Comparison of ENCODE assay signal across 9 mouse cellular contexts in the genomic region with DNA sequence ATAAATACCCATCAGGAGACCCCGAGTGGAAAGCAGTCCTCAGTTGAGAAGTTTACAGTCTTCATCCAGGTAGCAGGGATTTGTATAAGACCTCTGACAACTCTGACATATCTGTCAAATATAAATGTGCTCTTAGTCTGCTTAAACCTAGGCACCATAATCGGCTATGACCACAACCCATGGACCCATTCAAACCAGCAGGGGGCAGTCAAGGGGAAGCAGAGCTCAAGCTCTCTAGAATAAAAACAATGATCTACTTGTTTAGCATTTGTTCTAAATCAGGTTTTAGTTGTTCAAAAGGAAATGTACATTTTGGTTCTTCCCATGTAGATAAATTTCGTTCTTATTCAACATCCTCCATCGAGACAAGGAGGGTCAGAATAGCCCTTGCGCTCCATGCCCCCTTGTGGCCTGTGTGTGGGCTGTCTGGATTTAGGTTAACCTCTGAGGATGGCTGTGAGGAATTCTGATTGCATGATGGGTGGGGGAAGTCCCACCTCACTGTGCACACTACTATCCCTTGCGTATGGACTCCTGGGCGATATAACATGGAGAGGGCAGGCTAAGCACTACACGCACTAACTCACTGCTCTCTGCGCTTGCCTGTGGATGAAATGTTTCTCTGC. TPM values are rescaled to one million over a fixed set of nuclear protein-coding genes. Genes with fewer than 3 reads are reported as not detected.
DNase-seq lines count a peak whose midpoint lies in the region; ATAC-seq and TF ChIP-seq lines count a peak whose summit lies in the region.
"Had no signal": no experiment of that assay in that cellular context is flagged by ENCODE, and none has a peak within 500 bp of the region (broad histone marks: within the 10 kb centered on the region; RNA-seq: fewer than 3 reads in every experiment).

No protein-coding gene starts in this region.

- no peak overlapping the region for H3K4me2 ChIP-seq in hindbrain, postnatal 0 days (ENCODE audit: low read depth, low read length)
- no peak overlapping the region for H3K4me2 ChIP-seq in hindbrain, embryonic 13.5 days
- H3K4me2 ChIP-seq in lung, postnatal 0 days (replicated peaks; ENCODE audit: low read depth, low read length): no peak overlapping the region
- H3K4me2 ChIP-seq: limb, embryonic 15.5 days had no signal

- CTCF ChIA-PET in Patski (lab: Charles Lee): interaction anchor here (3.8 kb wide), 1 partner anchor 12 kb away, joined by 19 read pairs; no protein-coding TSS in a partner anchor

- H3K27ac ChIP-seq in hindbrain, postnatal 0 days: no peak overlapping the region
- H3K27ac ChIP-seq in hindbrain, embryonic 13.5 days: no peak overlapping the region
- no peak overlapping the region for H3K27ac ChIP-seq in lung, postnatal 0 days (ENCODE audit: low read length)
- H3K27ac ChIP-seq: limb, embryonic 15.5 days had no signal

- H3K36me3 ChIP-seq in hindbrain, postnatal 0 days (ENCODE audit: insufficient read depth, low read length): peaks cover 11% of the 10 kb centered on the region; the same call in 1 of the 2 replicates
- H3K36me3 ChIP-seq in hindbrain, embryonic 13.5 days: peaks cover 24% of the 10 kb centered on the region
- H3K36me3 ChIP-seq in lung, postnatal 0 days (ENCODE audit: insufficient read depth, low read length): peaks cover 10% of the 10 kb centered on the region; the same call in 1 of the 2 replicates

- no peaks in the 10 kb centered on the region for H3K9me3 ChIP-seq in hindbrain, postnatal 0 days (ENCODE audit: low read length)
- H3K9me3 ChIP-seq in hindbrain, embryonic 13.5 days: no peaks in the 10 kb centered on the region
- no peaks in the 10 kb centered on the region for H3K9me3 ChIP-seq in lung, postnatal 0 days (ENCODE audit: low read length)
- H3K9me3 ChIP-seq: limb, embryonic 15.5 days had no signal

- no peaks in the 10 kb centered on the region for H3K4me1 ChIP-seq in hindbrain, postnatal 0 days (ENCODE audit: insufficient read depth, low read length)
- no peaks in the 10 kb centered on the region for H3K4me1 ChIP-seq in hindbrain, embryonic 13.5 days (replicated peaks)
- no peaks in the 10 kb centered on the region for H3K4me1 ChIP-seq in lung, postnatal 0 days (ENCODE audit: insufficient read depth, low read depth, low read length)
- H3K4me1 ChIP-seq: limb, embryonic 15.5 days had no signal

- no peaks in the 10 kb centered on the region for H3K27me3 ChIP-seq in hindbrain, postnatal 0 days (ENCODE audit: insufficient read depth, low read length)
- no peaks in the 10 kb centered on the region for H3K27me3 ChIP-seq in hindbrain, embryonic 13.5 days
- no peaks in the 10 kb centered on the region for H3K27me3 ChIP-seq in Patski
- no peaks in the 10 kb centered on the region for H3K27me3 ChIP-seq in lung, postnatal 0 days (replicated peaks; ENCODE audit: insufficient read depth, low read length)
- H3K27me3 ChIP-seq: limb, embryonic 15.5 days had no signal

- H3K4me3 ChIP-seq in hindbrain, postnatal 0 days (ENCODE audit: low read length): no peak overlapping the region
- H3K4me3 ChIP-seq in hindbrain, embryonic 13.5 days: no peak overlapping the region
- no peak overlapping the region for H3K4me3 ChIP-seq in lung, postnatal 0 days (ENCODE audit: low read depth, low read length)
- H3K4me3 ChIP-seq: erythroblast, embryonic 14.5 days; limb, embryonic 15.5 days had no signal

- POLR2A ChIA-PET in Patski (lab: Charles Lee): no interaction called here

- no peak overlapping the region for H3K9ac ChIP-seq in hindbrain, postnatal 0 days (replicated peaks; ENCODE audit: low read length)
- H3K9ac ChIP-seq in hindbrain, embryonic 13.5 days: no peak overlapping the region
- no peak overlapping the region for H3K9ac ChIP-seq in lung, postnatal 0 days (replicated peaks; ENCODE audit: low read depth)
- H3K9ac ChIP-seq: limb, embryonic 15.5 days had no signal

- in situ Hi-C loops in Patski (cut with MboI; ENCODE audit: low pct_unique_long_range_greater_than_20kb): no loop called here

- TF ChIP-seq EP300 in lung, postnatal 0 days (IDR thresholded peaks at IDR 0.05): no peak

- DNase-seq in hindbrain, postnatal 0 days (ENCODE audit: low spot score): no peak
- no peak for DNase-seq in Patski (ENCODE audit: low read depth, low spot score)
- DNase-seq in lung, postnatal 0 days (ENCODE audit: low spot score): peak; percentile 29
- DNase-seq in thymus, postnatal 4 days: peak; percentile 75

- ATAC-seq in hindbrain, postnatal 0 days: no peak
- ATAC-seq in hindbrain, embryonic 13.5 days (ENCODE audit: low FRiP score): no peak
- peak; percentile 77 for ATAC-seq in CD4-positive, CD25-positive, alpha-beta regulatory T cell, adult 4 months
- ATAC-seq in Patski: no peak
- peak; percentile 77 for ATAC-seq in granulocyte monocyte progenitor cell, adult 5-6 weeks (replicated peaks; ENCODE audit: poor library complexity, severe bottlenecking)
- ATAC-seq in lung, postnatal 0 days: no peak

- peak; percentile 50 for TF ChIP-seq CTCF in hindbrain, postnatal 0 days (IDR thresholded peaks at IDR 0.05; ENCODE audit: low read depth)
- TF ChIP-seq CTCF in Patski (IDR thresholded peaks at IDR 0.05): peak; percentile 75
- peak; percentile 63 for TF ChIP-seq CTCF in lung, postnatal 0 days (IDR thresholded peaks at IDR 0.05)

- 91% methylated on average over 9 of the region's 9 CpGs for WGBS in hindbrain, postnatal 0 days
- WGBS in hindbrain, embryonic 13.5 days: 92% methylated on average over 9 of the region's 9 CpGs
- 85% methylated on average over 9 of the region's 9 CpGs for WGBS in lung, postnatal 0 days

RNA-seq across cellular contexts. Expression of a gene that starts 19.2 kb away (rescaled TPM):
- 1.8 and 6.6 TPM in 2 replicates for total RNA-seq in hindbrain, postnatal 0 days (2014; rRNA removed)
- polyA plus RNA-seq in hindbrain, postnatal 0 days (2015; fragmentation: Nextera tagmentation; extraction: Ambion mirVana): 6.0 and 7.9 TPM in 2 replicates
- polyA plus RNA-seq in hindbrain, embryonic 13.5 days (2015; fragmentation: Nextera tagmentation; extraction: Ambion mirVana): 9.3 and 9.7 TPM in 2 replicates
- polyA plus RNA-seq in CD4-positive, CD25-positive, alpha-beta regulatory T cell, adult 4 months (2017; shearing (Covaris generic)): 10 to 100 TPM; 16.2 to 18.8 TPM
- 8.5 TPM for polyA plus RNA-seq in Patski (2021)
- 8.4 and 11.7 TPM in 2 replicates for total RNA-seq in granulocyte monocyte progenitor cell, adult 5-6 weeks (2014; fragmentation: Nextera tagmentation)
- 11.3 and 15.8 TPM in 2 replicates for total RNA-seq in granulocyte monocyte progenitor cell, adult 5-6 weeks (2017)
- polyA plus RNA-seq in lung, postnatal 0 days (2015; fragmentation: Nextera tagmentation; extraction: Ambion mirVana): 9.0 and 10.0 TPM in 2 replicates
- polyA plus RNA-seq: erythroblast, embryonic 14.5 days had no signal

Comparison
In these comparisons a context has a peak if more than half of its experiments do, and no peak if none do; other contexts are left out.
1. ATAC-seq: peak in CD4-positive, CD25-positive, alpha-beta regulatory T cell, adult 4 months (single experiment) and granulocyte monocyte progenitor cell, adult 5-6 weeks (single experiment); none in hindbrain, postnatal 0 days (single experiment), hindbrain, embryonic 13.5 days (single experiment), Patski (single experiment) and lung, postnatal 0 days (single experiment).
2. DNase-seq: peak in lung, postnatal 0 days (single experiment) and thymus, postnatal 4 days (single experiment); none in hindbrain, postnatal 0 days (single experiment) and Patski (single experiment).
3. Peak in every context shown above with its lines, with median percentiles within 50 percentile points of each other: CTCF ChIP-seq.